Mouse (Mus musculus) brain, adult 2 months (tissue): ENCODE results near the gene Gpr39.
"Not testable (repeated sequence)": the region's sequence is repeated elsewhere in the genome, so short reads cannot be mapped to it uniquely, and the experiment has no call there.

Experiments
- DNase-seq: peaks from one replicate; pipeline ENCODE4 v3.0.0; 2011; ENCODE audit warnings: low read depth, low spot score

The Gpr39 gene

DNA sequence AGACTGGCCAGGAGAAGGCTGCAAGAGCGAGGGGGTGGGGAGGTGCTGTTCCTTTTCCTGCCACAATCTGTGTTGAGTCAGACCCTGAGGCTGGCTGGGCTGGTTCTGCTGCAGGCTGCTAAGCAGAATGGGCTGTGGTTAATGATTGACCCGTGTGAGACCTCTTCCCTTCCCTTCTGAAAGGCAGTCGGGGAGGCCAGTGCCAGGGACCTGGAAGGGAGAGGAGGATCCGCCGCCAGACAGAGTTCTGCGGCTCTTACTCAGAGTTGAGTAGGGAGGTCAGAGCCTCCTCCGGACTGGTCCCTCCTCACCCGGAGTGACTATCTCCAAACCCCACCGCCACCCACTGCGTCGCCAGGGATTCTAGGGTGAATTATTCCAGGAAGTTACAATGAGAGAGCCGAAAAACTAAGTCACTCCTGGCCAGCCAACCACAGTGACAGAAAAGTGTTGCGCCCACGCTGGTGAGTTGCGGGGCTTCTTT, at the start of gene Gpr39:
Gene Gpr39 (plus strand): TSS at position 206 of the 484 bp plus-strand sequence.
- no peak for DNase-seq

DNA sequence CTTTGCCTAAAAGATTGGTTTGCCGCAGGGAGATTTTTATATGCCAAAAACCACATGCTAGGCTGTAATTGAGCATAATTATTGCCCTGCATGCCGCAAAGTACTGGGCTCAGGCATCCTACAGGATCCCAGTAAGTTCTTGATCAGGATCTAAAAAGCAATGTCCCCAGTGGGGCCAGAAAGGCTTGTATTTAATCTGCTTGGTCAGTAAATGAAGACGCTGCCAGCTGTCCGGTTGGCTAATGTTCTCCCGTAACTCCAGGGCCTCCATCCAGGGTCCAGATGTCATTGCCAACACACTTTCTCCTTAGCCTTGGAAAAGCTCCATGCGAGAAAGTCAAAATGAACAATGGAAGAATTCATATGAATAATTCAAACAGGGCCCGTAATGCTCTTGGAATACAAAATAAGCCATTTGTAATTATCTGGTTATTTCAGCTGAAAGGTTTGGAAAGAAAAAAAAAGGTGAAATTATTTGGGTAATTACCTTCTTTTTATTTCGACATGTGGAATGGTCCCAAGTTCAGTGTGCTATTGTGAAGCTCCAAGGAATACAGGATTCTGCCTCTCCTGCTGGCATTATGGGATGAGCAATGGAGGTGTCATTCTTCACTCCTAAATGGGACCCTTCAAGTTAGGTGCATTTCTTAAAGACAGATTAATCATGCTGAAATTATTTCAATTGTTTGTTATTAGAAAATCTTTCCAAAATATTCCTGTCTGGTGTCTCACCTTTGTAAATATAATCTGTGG, 37.1 kb upstream of the Gpr39 start:
- peak; percentile 23 for DNase-seq

GRCm38 (mm10) chr1:125643643-125644042, 33.2 kb upstream of the Gpr39 start:
- DNase-seq: peak; percentile 29

DNA sequence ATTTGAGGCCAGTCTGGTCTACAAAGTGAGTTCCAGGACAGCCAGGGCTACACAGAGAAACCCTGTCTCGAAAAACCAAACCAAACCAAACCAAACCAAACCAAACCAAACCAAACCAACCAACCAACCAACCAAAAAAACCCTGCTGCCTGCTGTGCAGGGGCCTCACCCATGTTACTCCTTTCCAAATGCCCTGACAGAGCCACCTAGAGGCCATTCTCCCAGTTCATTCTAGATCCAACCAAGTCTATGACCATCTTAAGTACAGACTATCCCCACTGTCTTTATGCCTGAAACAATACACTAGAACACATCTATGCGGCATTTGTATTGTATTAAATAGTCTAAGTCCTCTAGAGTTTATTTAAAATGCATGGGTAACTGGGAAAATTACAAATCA, 30.0 kb upstream of the Gpr39 start:
- DNase-seq: not testable (repeated sequence)

DNA sequence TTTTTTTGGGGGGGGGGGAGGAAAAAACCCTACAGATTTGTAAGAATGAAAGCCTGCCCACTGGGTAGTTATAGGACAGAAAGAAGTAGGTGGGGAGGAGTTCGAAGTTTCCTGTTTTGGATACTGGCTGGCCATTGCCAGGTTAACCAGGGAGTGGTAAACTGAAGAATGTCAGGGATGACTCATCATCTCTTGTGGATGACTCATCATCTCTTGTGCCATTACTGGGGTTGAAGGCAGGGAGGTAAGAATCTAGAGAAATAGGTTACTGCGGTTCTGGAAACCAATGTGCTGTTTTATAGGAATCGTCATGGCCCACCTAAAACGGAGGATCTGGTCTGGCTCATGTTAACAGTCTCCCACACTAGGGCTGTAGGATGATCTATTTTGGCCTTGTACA, 28.8 kb upstream of the Gpr39 start:
- DNase-seq: peak; percentile 23

DNA sequence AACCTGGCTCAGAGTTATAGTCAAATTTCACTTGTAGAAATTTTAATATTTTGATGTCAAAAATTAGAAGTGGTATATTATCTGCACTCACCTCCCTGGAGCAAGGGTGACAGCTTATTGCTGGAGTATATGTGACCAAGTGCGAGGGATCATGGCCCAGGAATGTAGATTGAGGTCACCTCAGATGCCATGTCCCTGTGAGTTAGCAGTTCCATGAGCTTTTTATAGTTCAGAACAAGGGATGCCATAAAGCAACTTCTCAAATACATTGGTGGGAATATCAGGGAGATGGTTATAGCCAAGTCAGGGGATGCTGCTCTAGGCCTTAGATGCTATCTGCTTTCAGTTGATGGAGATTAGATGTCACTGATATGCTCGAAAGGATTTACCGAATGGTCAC, 27.7 kb upstream of the Gpr39 start:
- no peak for DNase-seq

- DNase-seq: no peak
Observed at GRCm38 (mm10) chr1:125652836-125653594, 23.8 kb upstream of the Gpr39 start.

DNA sequence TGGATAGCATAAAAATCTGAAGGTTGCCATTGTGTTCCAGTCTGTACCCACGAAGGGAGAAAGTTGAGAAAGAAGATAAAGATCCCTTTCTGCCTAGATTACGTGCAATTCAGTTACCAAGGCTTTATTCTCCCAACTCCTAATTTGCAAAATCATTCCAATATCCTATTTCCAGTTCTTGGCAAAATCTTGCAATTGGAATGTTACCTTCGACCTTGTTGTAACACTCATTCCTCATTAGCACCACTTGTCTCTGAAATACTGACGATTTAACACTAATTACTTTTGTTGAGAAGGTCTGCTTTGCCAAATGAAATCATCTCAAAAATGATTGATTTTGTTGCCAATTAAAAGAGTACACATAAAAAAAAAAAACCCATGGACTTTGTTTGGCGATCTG, 19.4 kb upstream of the Gpr39 start:
- no peak for DNase-seq

DNA sequence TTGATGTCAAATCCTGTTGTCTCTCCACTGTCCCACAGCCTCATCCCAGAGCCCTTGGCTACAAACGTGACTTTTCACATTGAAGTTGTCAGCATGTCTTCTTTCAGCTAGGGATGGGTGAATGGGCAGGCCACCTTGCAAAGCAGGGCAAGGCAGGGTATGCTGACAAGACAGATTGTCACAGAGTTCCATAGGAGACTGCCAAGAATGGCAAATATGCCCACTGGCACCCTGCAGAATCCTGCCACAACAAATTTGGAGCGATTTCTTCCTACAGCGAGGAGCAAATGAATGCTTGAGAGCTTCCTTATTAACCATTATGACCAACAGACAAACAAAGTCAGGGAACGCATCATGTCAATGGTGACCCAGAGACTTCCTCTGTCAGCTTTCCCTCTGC, 16.6 kb upstream of the Gpr39 start:
- DNase-seq: no peak

DNA sequence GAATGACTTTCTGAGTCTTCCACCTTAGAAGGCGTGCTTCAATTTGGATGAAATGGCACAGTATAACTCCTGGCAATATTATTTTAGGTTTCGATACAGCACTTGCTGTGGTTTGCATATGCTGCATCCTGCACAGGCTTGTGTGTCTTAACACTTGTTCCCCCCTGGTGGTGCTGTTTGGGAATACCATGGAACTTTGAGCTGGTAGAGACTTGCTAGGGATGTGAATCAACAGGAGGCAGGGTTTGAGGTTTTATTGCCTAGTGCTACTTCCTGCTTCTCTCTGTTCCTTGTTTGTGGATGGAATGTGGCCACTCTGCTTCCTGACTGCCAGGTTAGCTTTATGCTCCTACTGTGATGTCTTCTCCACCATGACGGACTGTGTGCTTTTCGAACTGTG, 15.9 kb upstream of the Gpr39 start:
- no peak for DNase-seq

- DNase-seq: no peak
Observed at GRCm38 (mm10) chr1:125662058-125662457, 14.7 kb upstream of the Gpr39 start.

GRCm38 (mm10) chr1:125662660-125663059, 14.1 kb upstream of the Gpr39 start:
- DNase-seq: no peak

GRCm38 (mm10) chr1:125663104-125663503, 13.7 kb upstream of the Gpr39 start:
- no peak for DNase-seq

DNA sequence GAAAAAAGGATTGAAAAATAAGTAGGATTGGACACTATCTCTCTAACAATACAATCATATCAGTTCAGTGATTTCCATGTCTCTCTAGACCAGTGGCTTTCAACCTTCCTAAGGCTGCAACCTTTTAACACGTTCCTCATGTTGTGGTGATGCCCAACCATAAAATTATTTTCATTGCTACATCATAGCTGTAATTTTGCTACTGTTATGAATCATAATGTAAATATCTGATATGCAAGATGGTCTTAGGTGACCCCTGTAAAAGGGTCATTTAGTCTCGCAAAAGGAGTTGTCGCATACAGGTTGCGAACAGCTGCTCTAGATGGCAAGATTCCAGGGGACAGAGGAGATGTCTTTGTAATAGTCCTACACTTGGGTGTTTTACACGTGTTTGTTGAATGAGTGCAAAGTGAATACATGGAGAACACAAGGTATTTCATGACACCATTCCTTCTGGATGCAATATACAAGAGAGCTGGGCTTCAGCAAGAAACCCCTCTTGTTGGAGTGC, 11.6 kb upstream of the Gpr39 start:
- no peak for DNase-seq

GRCm38 (mm10) chr1:125669035-125669434, 7.8 kb upstream of the Gpr39 start:
- no peak for DNase-seq

DNA sequence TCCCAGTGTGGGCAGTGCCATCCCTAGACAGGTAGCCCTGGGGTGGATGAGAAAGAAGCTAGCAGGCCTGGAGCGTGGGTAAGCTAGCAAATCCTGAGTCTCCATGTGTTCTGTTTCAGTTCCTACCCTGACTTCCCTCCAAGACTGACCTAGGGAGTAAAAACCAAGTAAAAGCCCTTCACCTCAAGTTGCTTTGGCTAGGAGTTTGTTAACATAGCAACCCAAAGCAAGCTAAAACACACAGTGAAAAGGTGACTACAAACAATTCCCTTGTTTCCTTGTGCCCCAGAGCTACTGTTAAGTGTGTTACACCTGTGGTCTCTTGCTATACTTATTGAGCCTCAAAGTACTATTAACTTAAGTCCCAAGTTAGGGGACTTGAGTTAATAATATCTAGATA, 1.6 kb upstream of the Gpr39 start:
- no peak for DNase-seq

GRCm38 (mm10) chr1:125677286-125677685, 491 bp downstream of the Gpr39 start:
- DNase-seq: no peak

DNA sequence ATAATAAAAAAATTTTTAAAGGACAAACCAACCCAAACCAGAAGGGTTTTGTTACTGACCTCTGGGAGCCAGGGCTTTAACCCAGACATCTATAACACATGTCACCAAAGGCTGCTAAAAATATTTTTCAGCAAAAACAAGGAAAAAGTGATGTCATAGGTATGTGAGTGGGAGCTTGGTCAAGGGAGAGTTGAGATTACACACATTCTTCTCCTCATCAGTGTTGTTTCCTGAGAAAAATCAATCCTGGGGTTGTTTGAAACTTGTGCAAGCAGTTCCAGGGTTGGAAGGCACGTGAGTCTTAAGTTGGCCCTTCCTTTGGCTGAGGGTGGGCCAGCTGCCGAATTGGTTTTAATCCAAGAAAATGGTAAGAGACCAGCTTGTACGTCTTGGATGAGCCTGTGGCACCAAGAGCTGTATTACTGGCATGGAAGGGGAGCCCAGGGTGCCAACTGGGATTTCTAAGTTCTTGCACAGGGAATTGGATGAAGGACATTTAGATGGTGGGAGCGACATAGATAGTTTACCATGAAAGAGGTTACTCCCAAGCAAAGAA, 2.8 kb downstream of the Gpr39 start:
- no peak for DNase-seq

GRCm38 (mm10) chr1:125684423-125684822, 7.6 kb downstream of the Gpr39 start:
- DNase-seq: no peak

GRCm38 (mm10) chr1:125685304-125685703, 8.5 kb downstream of the Gpr39 start:
- no peak for DNase-seq

DNA sequence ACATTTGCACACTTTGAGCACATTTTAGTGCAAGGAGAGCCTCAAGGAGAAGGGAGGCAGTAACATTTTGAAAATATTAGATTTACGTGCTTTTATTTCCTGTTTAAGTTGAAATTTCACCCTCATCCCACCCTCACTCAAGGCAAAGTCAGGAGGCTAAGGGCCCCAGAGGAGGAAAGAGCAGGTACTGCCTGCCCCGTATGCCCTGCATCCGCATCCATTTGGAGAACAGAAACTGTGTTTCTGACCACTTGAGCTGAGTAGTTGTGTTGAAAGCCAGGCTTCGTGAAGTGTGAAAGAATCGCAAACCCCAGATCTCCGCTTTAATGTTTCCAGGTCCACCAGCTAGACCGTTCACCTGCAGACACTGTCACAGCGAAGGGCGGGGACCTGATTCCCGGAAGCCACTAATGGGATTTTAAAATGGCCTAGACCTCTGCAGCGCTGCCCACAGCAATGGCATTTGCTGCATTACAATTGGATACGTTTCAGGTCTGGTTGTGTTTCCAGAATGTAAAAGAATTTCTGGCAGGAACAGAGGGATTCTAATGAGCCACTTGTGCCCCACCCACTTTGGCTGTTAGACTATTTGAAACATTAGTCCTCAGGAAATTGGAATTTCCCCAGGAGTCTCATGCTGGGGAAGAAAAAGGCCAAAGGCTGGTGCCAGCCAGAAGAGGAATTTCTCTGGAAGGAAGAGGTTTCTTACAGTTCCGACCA, 11.1 kb downstream of the Gpr39 start:
- no peak for DNase-seq

DNA sequence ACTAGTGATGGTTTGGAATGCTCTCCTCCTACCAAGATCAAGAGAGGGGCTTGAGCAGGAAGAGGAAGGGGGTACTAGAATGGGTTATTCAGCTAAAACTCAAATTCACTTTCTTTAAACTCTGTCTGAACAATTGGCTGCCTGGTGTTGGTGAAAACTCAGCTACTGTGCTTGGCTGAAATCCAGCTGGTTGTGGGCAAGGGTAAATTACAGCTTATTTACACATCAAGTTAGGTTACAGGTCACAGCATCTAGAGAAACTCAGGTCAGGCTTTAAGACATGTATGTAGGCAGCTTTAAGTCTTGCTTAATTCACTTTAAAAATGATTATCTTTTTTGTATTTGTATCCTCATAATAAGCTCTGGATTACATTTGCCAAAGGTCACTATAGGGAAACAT, 16.7 kb downstream of the Gpr39 start:
- no peak for DNase-seq
